Mouse (Mus musculus) left cerebral cortex, postnatal 10 days (tissue): ENCODE data around the gene Bscl2. TPM values are rescaled to one million over a fixed set of nuclear protein-coding genes. Genes with fewer than 3 reads are reported as not detected.
A peak's percentile ranks its signal among the peaks of the same experiment; 100 is the strongest.
"Not testable (repeated sequence)": the region's sequence is repeated elsewhere in the genome, so short reads cannot be mapped to it uniquely, and the experiment has no call there.

Experiments used
- DNase-seq, 2 experiments: peaks; one replicate each; pipeline ENCODE4 v3.0.0; 2021 to 2022; ENCODE audit warnings: low spot score in 2 of 2, mixed read lengths in 1 of 2; ENCODE audit errors: extremely low spot score in 1 of 2
- intact Hi-C: fragments of 180-260 bp; cut with DNase I; formaldehyde crosslinking; loops from one replicate; pipeline ENCODE4 v1.15.1; 2025
- microRNA-seq: library from miRNA; unstranded; fragments of <30 nt; microRNA quantifications from one replicate; pipeline ENCODE4 v1.2.0, GENCODE M21; 2022
- total RNA-seq, 2 experiments: library from RNA; stranded (reverse); gene quantifications; 2 replicates each; pipeline ENCODE4 v1.2.3; 2021

Gene Bscl2
- total RNA-seq, 2 experiments from 2014 or later = 96.1 to 97.0 TPM

DNA sequence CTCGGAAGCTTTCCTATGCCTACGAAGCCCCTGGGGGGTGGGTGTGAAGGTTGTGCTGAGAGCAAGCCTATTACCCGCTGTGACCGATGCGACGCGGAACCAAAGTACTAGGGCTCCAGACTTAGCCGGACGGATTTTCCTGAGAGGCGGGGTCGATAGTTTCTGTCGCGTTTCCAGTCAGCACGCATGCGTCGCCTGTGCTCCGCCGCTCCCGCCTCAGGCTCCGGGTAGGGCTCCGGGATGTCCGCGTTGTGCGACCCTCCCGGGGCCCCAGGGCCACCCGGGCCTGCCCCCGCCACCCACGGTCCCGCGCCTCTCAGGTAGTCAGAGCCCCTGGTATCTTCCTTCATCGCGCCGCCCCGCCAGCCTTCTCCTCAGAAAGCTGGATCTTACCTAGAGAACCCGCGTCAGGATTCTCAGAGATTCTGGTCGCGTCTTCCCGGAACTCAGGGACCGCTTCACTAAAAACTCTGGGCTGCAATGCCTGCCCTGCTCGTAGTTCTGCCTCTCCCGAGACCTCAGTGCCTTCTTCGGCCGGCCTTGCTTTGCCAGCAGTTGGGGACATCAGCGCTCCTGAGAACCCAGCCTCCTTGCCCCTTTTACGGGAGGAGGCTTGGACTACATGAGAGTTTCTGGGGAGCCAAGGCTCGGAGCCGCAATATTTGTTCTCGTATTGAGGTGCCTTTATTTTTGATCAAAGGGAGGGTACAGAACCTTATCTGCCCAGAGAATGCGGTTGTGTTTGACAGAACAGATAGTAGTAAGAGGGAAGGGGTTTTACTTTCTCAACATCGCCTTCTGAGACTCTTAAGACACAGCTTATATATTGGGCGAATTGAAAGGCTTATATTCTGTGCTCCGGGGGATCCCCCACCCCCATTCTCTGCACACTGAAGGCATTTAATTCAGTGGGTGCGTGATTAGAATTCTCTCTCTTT is 55.8 kb downstream of the Bscl2 start, which contains the start of gene Ints5:
Gene Ints5 (plus strand): TSS at position 177 of the 938 bp plus-strand sequence.
- intact Hi-C loops = no loop called here
- DNase-seq = peak; percentile 82 to 90

DNA sequence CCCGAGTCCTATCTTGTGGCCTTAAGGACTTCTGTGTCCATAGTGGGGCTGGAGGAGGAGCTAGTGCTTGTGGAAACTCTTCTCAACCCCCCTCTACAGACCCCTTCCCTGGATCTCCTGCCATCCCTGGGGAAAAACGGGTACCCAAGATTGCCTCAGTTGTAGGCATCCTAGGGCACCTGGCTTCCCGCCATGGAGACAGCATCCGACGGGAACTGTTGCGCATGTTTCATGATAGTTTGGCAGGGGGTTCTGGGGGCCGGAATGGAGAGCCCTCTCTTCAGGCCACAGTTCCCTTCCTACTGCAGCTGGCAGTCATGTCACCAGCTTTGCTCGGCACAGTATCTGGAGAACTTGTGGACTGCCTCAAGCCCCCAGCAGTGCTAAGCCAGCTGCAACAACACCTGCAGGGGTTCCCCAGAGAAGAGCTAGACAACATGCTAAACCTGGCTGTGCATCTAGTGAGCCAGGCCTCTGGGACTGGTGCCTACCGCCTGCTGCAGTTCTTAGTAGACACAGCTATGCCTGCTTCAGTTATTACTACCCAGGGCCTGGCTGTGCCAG is 58.2 kb downstream of the Bscl2 start:
- intact Hi-C loops = loop anchor here (5.0 kb wide), 1 partner anchor 53 kb away; no protein-coding TSS in a partner anchor
- DNase-seq = peak in 1 of 2 experiments; percentile 41

DNA sequence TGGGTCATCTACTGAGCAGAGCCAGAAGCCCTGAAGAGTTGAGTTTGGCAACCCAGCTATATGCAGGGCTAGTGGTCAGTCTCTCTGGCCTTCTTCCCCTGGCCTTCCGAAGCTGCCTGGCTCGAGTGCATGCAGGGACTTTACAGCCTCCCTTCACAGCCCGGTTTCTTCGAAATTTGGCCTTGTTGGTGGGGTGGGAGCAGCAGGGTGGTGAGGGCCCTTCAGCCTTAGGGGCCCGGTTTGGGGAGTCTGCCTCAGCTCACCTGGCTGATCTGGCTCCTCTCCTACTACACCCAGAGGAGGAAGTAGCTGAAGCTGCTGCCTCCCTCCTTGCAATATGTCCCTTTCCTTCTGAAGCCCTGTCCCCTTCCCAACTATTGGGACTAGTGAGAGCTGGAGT is 59.0 kb downstream of the Bscl2 start:
- DNase-seq = not testable (repeated sequence)
- intact Hi-C loops = loop anchor here (5.0 kb wide), 1 partner anchor 54 kb away; no protein-coding TSS in a partner anchor

DNA sequence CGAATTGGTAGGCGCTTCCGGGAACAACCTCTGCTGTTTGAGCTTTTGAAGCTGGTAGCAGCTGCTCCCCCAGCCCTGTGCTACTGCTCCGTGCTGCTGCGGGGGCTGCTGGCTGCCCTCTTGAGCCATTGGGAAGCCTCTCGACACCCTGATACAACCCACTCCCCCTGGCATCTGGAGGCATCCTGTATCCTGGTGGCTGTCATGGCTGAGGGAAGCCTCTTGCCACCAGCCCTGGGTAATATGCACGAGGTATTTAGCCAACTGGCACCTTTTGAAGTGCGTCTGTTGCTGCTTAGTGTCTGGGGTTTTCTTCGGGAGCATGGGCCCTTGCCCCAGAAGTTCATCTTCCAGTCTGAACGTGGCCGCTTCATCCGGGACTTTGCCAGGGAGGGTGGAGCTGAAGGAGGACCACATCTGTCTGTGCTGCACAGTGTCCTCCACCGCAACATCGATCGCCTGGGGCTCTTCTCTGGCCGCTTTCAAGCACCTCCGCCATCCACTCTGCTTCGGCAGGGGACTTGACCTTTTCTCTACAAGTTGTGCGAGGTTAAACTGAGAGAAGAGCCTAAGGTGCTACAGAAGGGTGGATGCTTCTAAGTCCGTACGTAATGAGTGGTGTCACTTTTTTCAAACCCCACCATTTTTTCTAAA is 60.1 kb downstream of the Bscl2 start:
- intact Hi-C loops = loop anchor here (5.0 kb wide), 1 partner anchor 55 kb away; no protein-coding TSS in a partner anchor
- peak in 1 of 2 experiments; percentile 74 for DNase-seq

DNA sequence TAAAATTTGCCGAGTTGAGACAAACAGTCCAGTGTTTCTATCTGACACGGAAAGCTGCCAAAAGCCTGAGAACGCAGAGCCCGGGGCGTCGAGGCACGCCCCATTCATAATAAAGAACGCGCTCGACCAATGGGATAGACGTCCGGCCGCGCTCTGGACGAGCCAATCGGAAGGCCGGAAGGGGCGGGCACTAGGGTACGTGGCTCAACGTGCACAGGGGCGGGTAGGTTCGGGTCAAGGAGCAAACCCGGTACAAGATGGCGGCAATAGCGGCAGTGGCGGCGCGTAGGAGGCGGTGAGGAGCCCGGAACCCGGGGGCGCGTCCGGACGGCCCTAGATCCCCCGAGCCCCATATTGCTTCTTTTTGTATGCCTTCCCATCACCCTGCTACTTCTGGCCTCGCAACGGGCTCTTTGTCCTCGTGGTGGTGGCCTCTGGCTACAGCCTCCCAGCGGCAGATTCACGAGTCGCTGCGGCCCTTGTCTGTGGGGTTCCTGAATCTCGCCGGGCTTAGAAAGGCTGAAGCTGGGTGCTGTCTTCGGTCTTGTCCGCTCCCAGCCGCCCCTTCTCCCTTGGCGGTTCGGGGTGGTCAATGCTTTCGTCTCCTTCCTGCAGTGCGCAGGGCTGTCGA is 60.7 kb downstream of the Bscl2 start, which contains the start of gene Ganab:
Gene Ganab (plus strand): TSS at position 207 of the 631 bp plus-strand sequence.
- DNase-seq = peak; percentile 94 to 98
- intact Hi-C loops = loop anchor here (5.0 kb wide), 1 partner anchor 56 kb away; no protein-coding TSS in a partner anchor

Small RNAs within 50 kb of the gene (microRNA-seq; reads per million reads assigned to microRNA genes)
- gene Mir5136 = not detected

Other genes with a start within 250 kb of the Bscl2 start
- gene Slc22a8, start 246.2 kb upstream of the Bscl2 start, total RNA-seq = 10 to 100 TPM; 19.9 to 20.2 TPM
- gene Slc22a6, start 219.4 kb upstream of the Bscl2 start, total RNA-seq = 1 to 10 TPM; 4.9 to 5.9 TPM
- 100 to 1,000 TPM; 119 to 128 TPM for gene Chrm1, start 173.7 kb upstream of the Bscl2 start, total RNA-seq
- gene Slc3a2, start 114.1 kb upstream of the Bscl2 start, total RNA-seq = 100 to 1,000 TPM; 195 to 198 TPM
- gene Wdr74, start 101.6 kb upstream of the Bscl2 start, total RNA-seq = 10 to 100 TPM; 47.3 to 47.4 TPM
- 1 to 10 TPM; 1.3 to 2.2 TPM for gene 1700092M07Rik, start 96.7 kb upstream of the Bscl2 start, total RNA-seq
- 10 to 100 TPM; 68.1 to 69.0 TPM for gene Stx5a, start 96.1 kb upstream of the Bscl2 start, total RNA-seq
- 10 to 100 TPM; 72.7 to 76.2 TPM for gene Nxf1, start 80.4 kb upstream of the Bscl2 start, total RNA-seq
- 10 to 100 TPM; 87.9 to 93.9 TPM for gene Tmem223, start 66.5 kb upstream of the Bscl2 start, total RNA-seq
- gene Tmem179b, start 63.0 kb upstream of the Bscl2 start, total RNA-seq = 1 to 10 TPM; 7.2 to 8.9 TPM
- 10 to 100 TPM; 16.4 to 17.8 TPM for gene Taf6l, start 51.0 kb upstream of the Bscl2 start, total RNA-seq
- 100 to 1,000 TPM; 109 to 110 TPM for gene Polr2g, start 38.9 kb upstream of the Bscl2 start, total RNA-seq
- 1 to 10 TPM; 4.5 to 5.5 TPM for gene Zbtb3, start 34.9 kb upstream of the Bscl2 start, total RNA-seq
- gene Ttc9c, start 18.1 kb upstream of the Bscl2 start, total RNA-seq = 10 to 100 TPM; 27.7 to 29.0 TPM
- 10 to 100 TPM; 98.6 to 98.9 TPM for gene Hnrnpul2, start 17.5 kb upstream of the Bscl2 start, total RNA-seq
- 1 to 10 TPM in 1 of 2 experiments, not detected in 1; 1.9 TPM for gene AC129217.1, start 7.7 kb upstream of the Bscl2 start, total RNA-seq
- gene Gng3, start 1.7 kb downstream of the Bscl2 start, total RNA-seq = 100 to 1,000 TPM; 319 to 328 TPM
- gene Lrrn4cl, start 13.3 kb downstream of the Bscl2 start, total RNA-seq = 1 to 10 TPM in 1 of 2 experiments, under 1 TPM in 1; 0.43 to 1.0 TPM
- 100 to 1,000 TPM; 101 TPM for gene Ubxn1, start 34.0 kb downstream of the Bscl2 start, total RNA-seq
- gene Uqcc3, start 43.5 kb downstream of the Bscl2 start, total RNA-seq = 10 to 100 TPM; 26.1 to 33.3 TPM
- gene Lbhd1, start 46.3 kb downstream of the Bscl2 start, total RNA-seq = 1 to 10 TPM; 3.4 to 7.9 TPM
- not detected for gene Gm49403, start 46.5 kb downstream of the Bscl2 start, total RNA-seq
- 10 to 100 TPM; 19.5 to 23.4 TPM for gene 1810009A15Rik, start 51.4 kb downstream of the Bscl2 start, total RNA-seq
- 1 to 10 TPM in 1 of 2 experiments, not detected in 1; 1.7 TPM for gene Gm49416, start 51.5 kb downstream of the Bscl2 start, total RNA-seq
- gene Ints5, start 55.5 kb downstream of the Bscl2 start, total RNA-seq = 10 to 100 TPM; 22.0 to 23.1 TPM
- 10 to 100 TPM; 94.4 to 96.8 TPM for gene Ganab, start 60.6 kb downstream of the Bscl2 start, total RNA-seq
- gene B3gat3, start 82.9 kb downstream of the Bscl2 start, total RNA-seq = 100 to 1,000 TPM; 141 to 144 TPM
- gene Rom1, start 91.9 kb downstream of the Bscl2 start, total RNA-seq = 1 to 10 TPM; 2.1 to 2.4 TPM
- gene Eml3, start 92.1 kb downstream of the Bscl2 start, total RNA-seq = 1 to 10 TPM; 7.5 to 8.5 TPM
- 10 to 100 TPM; 50.2 to 52.4 TPM for gene Mta2, start 104.4 kb downstream of the Bscl2 start, total RNA-seq
- 10 to 100 TPM; 14.6 to 16.0 TPM for gene Tut1, start 116.4 kb downstream of the Bscl2 start, total RNA-seq
- 100 to 1,000 TPM; 228 to 251 TPM for gene Eef1g, start 129.6 kb downstream of the Bscl2 start, total RNA-seq
- gene Ahnak, start 151.8 kb downstream of the Bscl2 start, total RNA-seq = 10 to 100 TPM; 14.5 to 17.8 TPM